Mouse (Mus musculus): ENCODE measurements around the gene Cdh8.

The Cdh8 gene

GRCm38 (mm10) chr8:99415966-99416781, at the start of gene Cdh8:
TSS of gene Cdh8 (minus strand) at chr8:99416471.
- DNase-seq = peak; percentile 9 to 28

- no peak for DNase-seq
Observed at GRCm38 (mm10) chr8:99446506-99446905, 30.2 kb upstream of the Cdh8 start.

- no peak for DNase-seq
Observed at GRCm38 (mm10) chr8:99425901-99426300, 9.6 kb upstream of the Cdh8 start.

GRCm38 (mm10) chr8:99421516-99421915, 5.2 kb upstream of the Cdh8 start:
- no peak for DNase-seq

- no peak for DNase-seq
Observed at GRCm38 (mm10) chr8:99419726-99420125, 3.5 kb upstream of the Cdh8 start.

- DNase-seq = no peak
Observed at GRCm38 (mm10) chr8:99417456-99417855, 1.2 kb upstream of the Cdh8 start.

GRCm38 (mm10) chr8:99415076-99415965, 950 bp downstream of the Cdh8 start:
- DNase-seq = peak; percentile 2 to 7

- no peak for DNase-seq
Observed at GRCm38 (mm10) chr8:99414483-99414921, 1.8 kb downstream of the Cdh8 start.

GRCm38 (mm10) chr8:99413877-99414482, 2.3 kb downstream of the Cdh8 start:
- no peak for DNase-seq

- DNase-seq = no peak
Observed at GRCm38 (mm10) chr8:99393908-99394307, 22.4 kb downstream of the Cdh8 start.

GRCm38 (mm10) chr8:99370104-99370503, 46.2 kb downstream of the Cdh8 start:
- no peak for DNase-seq

GRCm38 (mm10) chr8:99369166-99369565, 47.1 kb downstream of the Cdh8 start:
- DNase-seq = no peak

- no peak for DNase-seq
Observed at GRCm38 (mm10) chr8:99368449-99368848, 47.8 kb downstream of the Cdh8 start.

GRCm38 (mm10) chr8:99353923-99354322, 62.3 kb downstream of the Cdh8 start:
- DNase-seq = no peak

- no peak for DNase-seq
Observed at GRCm38 (mm10) chr8:99353221-99353620, 63.0 kb downstream of the Cdh8 start.

GRCm38 (mm10) chr8:99349456-99349855, 66.8 kb downstream of the Cdh8 start:
- DNase-seq = no peak

GRCm38 (mm10) chr8:99348618-99349017, 67.7 kb downstream of the Cdh8 start:
- DNase-seq = no peak

GRCm38 (mm10) chr8:99339310-99339709, 77.0 kb downstream of the Cdh8 start:
- DNase-seq = no peak

GRCm38 (mm10) chr8:99327559-99327958, 88.7 kb downstream of the Cdh8 start:
- no peak for DNase-seq

GRCm38 (mm10) chr8:99314561-99314960, 101.7 kb downstream of the Cdh8 start:
- no peak for DNase-seq

- DNase-seq = no peak
Observed at GRCm38 (mm10) chr8:99304184-99304583, 112.1 kb downstream of the Cdh8 start.

GRCm38 (mm10) chr8:99290201-99290600, 126.1 kb downstream of the Cdh8 start:
- DNase-seq = no peak

GRCm38 (mm10) chr8:99285103-99285502, 131.2 kb downstream of the Cdh8 start:
- DNase-seq = no peak

Data from kidney, postnatal 4 days (tissue).